Mouse (Mus musculus) thymus, adult 18-20 months (tissue): ENCODE results near the gene Rnaseh2b.

Experiments used
- DNase-seq, 2 experiments: peaks; one replicate each; pipeline ENCODE4 v3.0.0; 2022; ENCODE audit warnings: mixed read lengths in 2 of 2

The Rnaseh2b gene

GRCm38 (mm10) chr14:62363774-62364173, 71.4 kb downstream of the Rnaseh2b start:
- DNase-seq, result no peak

- DNase-seq, result no peak
Measured at GRCm38 (mm10) chr14:62370819-62371218, 78.4 kb downstream of the Rnaseh2b start.

GRCm38 (mm10) chr14:62374001-62374400, 81.6 kb downstream of the Rnaseh2b start:
- DNase-seq, result no peak

GRCm38 (mm10) chr14:62375694-62376093, 83.3 kb downstream of the Rnaseh2b start:
- DNase-seq, result no peak

- DNase-seq, result no peak
Measured at GRCm38 (mm10) chr14:62376115-62376514, 83.7 kb downstream of the Rnaseh2b start.

- DNase-seq, result no peak
Measured at GRCm38 (mm10) chr14:62379391-62379790, 87.0 kb downstream of the Rnaseh2b start.

GRCm38 (mm10) chr14:62380606-62381005, 88.2 kb downstream of the Rnaseh2b start:
- DNase-seq, result no peak

- DNase-seq, result no peak
Measured at GRCm38 (mm10) chr14:62383109-62383508, 90.7 kb downstream of the Rnaseh2b start.

GRCm38 (mm10) chr14:62383786-62384299, 91.5 kb downstream of the Rnaseh2b start:
- DNase-seq, result no peak

- DNase-seq, result no peak
Measured at GRCm38 (mm10) chr14:62389064-62389728, 96.8 kb downstream of the Rnaseh2b start.

GRCm38 (mm10) chr14:62389729-62390536, 97.5 kb downstream of the Rnaseh2b start:
- no peak for DNase-seq

GRCm38 (mm10) chr14:62392754-62393153, 100.4 kb downstream of the Rnaseh2b start:
- DNase-seq, result no peak

GRCm38 (mm10) chr14:62395346-62395745, 103.0 kb downstream of the Rnaseh2b start:
- DNase-seq, result no peak

GRCm38 (mm10) chr14:62416007-62416741, 123.8 kb downstream of the Rnaseh2b start:
- DNase-seq, result no peak

GRCm38 (mm10) chr14:62416742-62417134, 124.3 kb downstream of the Rnaseh2b start:
- no peak for DNase-seq

GRCm38 (mm10) chr14:62417501-62417900, 125.1 kb downstream of the Rnaseh2b start:
- DNase-seq, result no peak

- DNase-seq, result no peak
Measured at GRCm38 (mm10) chr14:62422265-62422664, 129.9 kb downstream of the Rnaseh2b start.
